Mouse (Mus musculus): ENCODE measurements around the gene March1. TPM values are rescaled to one million over a fixed set of nuclear protein-coding genes. Genes with fewer than 3 reads are reported as not detected.

March1 gene
- total and polyA plus RNA-seq, 2 experiments from 2014 or later, result 42.8 to 47.5 TPM

DNA sequence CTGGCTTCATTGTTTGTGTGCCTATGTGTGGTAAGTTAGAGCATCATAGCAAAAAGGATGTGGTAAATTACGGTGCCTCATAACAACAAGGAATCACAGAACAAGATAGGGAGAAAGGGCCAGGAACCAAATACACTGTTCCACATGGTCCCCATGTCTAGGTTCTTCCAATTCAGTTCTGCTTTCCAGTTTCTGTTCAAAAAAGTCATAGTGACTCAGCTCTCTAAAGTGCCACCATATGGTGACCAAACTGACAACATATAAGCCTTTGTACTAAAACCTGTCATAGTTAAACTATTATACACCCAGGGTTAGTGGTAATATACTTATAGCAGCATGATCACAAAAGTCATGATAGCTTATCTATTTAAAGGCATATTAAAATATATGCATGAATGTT is 28.2 kb downstream of the March1 start:
- 91% methylated on average over 1 of the region's 1 CpGs for WGBS
- no peaks in the 10 kb centered on the region for H3K9me3 ChIP-seq (ENCODE audit: low read length)
- no peak for DNase-seq (ENCODE audit: low spot score)
- H3K9ac ChIP-seq (replicated peaks; ENCODE audit: low read length), result no peak overlapping the region
- no peaks in the 10 kb centered on the region for H3K27me3 ChIP-seq (ENCODE audit: insufficient read depth, low read length)
- no peak overlapping the region for H3K4me3 ChIP-seq (ENCODE audit: low read length)
- ATAC-seq, result no peak
- no peak for TF ChIP-seq CTCF (IDR thresholded peaks at IDR 0.05; ENCODE audit: low read depth)
- no peak overlapping the region for H3K27ac ChIP-seq
- H3K36me3 ChIP-seq (ENCODE audit: insufficient read depth, low read length), result no peaks in the 10 kb centered on the region
- H3K4me2 ChIP-seq (ENCODE audit: low read depth, low read length), result no peak overlapping the region
- no peaks in the 10 kb centered on the region for H3K4me1 ChIP-seq (ENCODE audit: insufficient read depth, low read length)

DNA sequence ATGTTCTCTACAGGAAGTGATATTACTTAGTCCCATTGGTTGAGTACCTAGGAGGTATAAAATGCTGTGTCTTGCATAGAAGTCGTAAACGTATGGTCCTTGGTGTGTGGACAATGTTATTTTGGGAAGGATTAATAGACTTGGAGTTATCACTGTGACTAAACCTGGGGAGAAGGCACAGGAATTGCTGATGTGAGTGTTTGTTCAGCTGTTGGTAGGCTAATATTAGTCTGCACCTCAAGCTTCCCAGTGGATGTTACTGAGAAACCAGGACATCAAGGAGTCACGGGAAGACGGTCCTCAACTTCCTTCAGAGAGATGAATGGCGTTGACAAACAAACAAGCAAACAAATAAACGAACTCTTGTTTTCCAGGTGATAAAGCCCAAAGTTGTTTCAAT is 38.2 kb downstream of the March1 start:
- DNase-seq (ENCODE audit: low spot score), result no peak
- no peak overlapping the region for H3K4me2 ChIP-seq (ENCODE audit: low read depth, low read length)
- 86% methylated on average over 6 of the region's 6 CpGs for WGBS
- no peak overlapping the region for H3K4me3 ChIP-seq (ENCODE audit: low read length)
- H3K9ac ChIP-seq (replicated peaks; ENCODE audit: low read length), result no peak overlapping the region
- no peak for ATAC-seq
- H3K36me3 ChIP-seq (ENCODE audit: insufficient read depth, low read length), result no peaks in the 10 kb centered on the region
- no peaks in the 10 kb centered on the region; the same call in 1 of the 2 replicates for H3K9me3 ChIP-seq (ENCODE audit: low read length)
- TF ChIP-seq CTCF (IDR thresholded peaks at IDR 0.05; ENCODE audit: low read depth), result no peak
- H3K4me1 ChIP-seq (ENCODE audit: insufficient read depth, low read length), result no peaks in the 10 kb centered on the region
- H3K27me3 ChIP-seq (ENCODE audit: insufficient read depth, low read length), result no peaks in the 10 kb centered on the region
- H3K27ac ChIP-seq, result no peak overlapping the region

DNA sequence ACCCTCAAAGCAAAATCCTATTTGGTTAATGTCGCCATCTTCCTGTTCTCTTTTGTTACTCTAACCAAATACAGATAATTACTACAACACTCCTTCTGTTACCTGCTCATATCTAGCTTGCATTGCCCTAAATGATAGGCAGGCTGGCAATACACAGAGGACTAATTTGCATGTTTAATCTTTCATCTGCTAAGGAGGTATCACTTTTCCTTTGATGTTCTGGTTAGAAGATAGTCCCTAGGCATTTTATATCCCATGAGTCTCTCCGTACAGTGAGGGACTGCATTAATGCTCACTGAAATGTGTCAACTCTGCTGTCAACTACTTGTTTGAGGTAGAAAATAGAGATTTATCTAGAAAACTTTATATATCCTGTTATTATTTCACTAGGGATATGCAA is 44.2 kb downstream of the March1 start:
- H3K36me3 ChIP-seq (ENCODE audit: insufficient read depth, low read length), result no peaks in the 10 kb centered on the region
- H3K9ac ChIP-seq (replicated peaks; ENCODE audit: low read length), result no peak overlapping the region
- no peak for TF ChIP-seq CTCF (IDR thresholded peaks at IDR 0.05; ENCODE audit: low read depth)
- no peak overlapping the region for H3K4me3 ChIP-seq (ENCODE audit: low read length)
- no peak overlapping the region for H3K27ac ChIP-seq
- DNase-seq (ENCODE audit: low spot score) (no peak), ATAC-seq (no peak)
- no peak overlapping the region for H3K4me2 ChIP-seq (ENCODE audit: low read depth, low read length)
- 75% methylated on average over 2 of the region's 2 CpGs for WGBS
- no peaks in the 10 kb centered on the region for H3K27me3 ChIP-seq (ENCODE audit: insufficient read depth, low read length)
- no peaks in the 10 kb centered on the region; the same call in 1 of the 2 replicates for H3K9me3 ChIP-seq (ENCODE audit: low read length)
- H3K4me1 ChIP-seq (ENCODE audit: insufficient read depth, low read length), result no peaks in the 10 kb centered on the region

DNA sequence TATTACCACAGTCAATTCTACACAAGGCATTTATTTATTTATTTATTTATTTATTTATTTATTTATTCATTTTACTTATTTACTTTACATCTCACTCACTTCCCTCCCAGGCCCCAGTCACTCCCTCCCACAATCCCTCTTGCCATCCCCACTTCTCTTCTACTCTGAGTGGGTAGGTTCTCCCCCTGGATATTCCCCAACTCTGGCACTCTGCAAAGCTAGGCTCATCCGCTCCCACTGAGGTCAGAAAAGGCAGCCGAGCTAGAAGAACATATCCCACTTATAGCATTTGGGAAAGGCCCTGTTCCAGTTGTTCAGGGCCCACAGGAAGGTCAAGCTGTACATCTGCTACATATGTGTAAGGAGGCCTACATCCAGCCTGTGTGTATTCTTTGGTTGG is 48.1 kb downstream of the March1 start:
- Histone ChIP-seq H3K27me3 (ENCODE audit: insufficient read depth, low read length) (no peaks in the 10 kb centered on the region), H3K4me3 (ENCODE audit: low read length) (no peak overlapping the region), H3K9me3 (ENCODE audit: low read length) (no peaks in the 10 kb centered on the region), H3K9ac (replicated peaks; ENCODE audit: low read length) (no peak overlapping the region), H3K4me2 (ENCODE audit: low read depth, low read length) (no peak overlapping the region), H3K4me1 (ENCODE audit: insufficient read depth, low read length) (no peaks in the 10 kb centered on the region), H3K36me3 (ENCODE audit: insufficient read depth, low read length) (no peaks in the 10 kb centered on the region), H3K27ac (no peak overlapping the region)
- TF ChIP-seq CTCF (IDR thresholded peaks at IDR 0.05; ENCODE audit: low read depth), result no peak
- WGBS, result 90% methylated on average over 2 of the region's 2 CpGs
- no peak for DNase-seq (ENCODE audit: low spot score)
- ATAC-seq, result no peak

DNA sequence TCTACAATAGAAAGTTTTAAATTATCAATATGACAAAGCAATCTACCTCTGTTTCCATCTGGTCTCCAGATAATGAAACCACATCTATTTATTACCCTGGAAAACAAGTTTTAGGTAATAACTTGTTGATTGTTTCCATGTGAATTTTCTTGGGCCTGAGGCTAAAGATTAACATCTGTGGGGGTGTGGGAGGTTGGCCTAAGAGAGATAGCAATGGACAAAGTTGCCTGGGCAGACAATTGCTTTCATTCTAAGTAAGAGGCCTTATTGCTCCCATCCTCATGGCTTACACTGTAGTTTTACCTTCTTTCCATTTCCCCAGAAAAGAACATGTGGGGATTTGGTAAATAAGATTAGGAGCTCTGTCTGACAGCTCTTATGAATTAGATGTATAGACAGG is 125.4 kb downstream of the March1 start:
- Histone ChIP-seq H3K27me3 (ENCODE audit: insufficient read depth, low read length) (no peaks in the 10 kb centered on the region), H3K9me3 (ENCODE audit: low read length) (no peaks in the 10 kb centered on the region), H3K27ac (no peak overlapping the region), H3K9ac (replicated peaks; ENCODE audit: low read length) (no peak overlapping the region), H3K4me3 (ENCODE audit: low read length) (no peak overlapping the region), H3K4me1 (ENCODE audit: insufficient read depth, low read length) (no peaks in the 10 kb centered on the region), H3K36me3 (ENCODE audit: insufficient read depth, low read length) (no peaks in the 10 kb centered on the region), H3K4me2 (ENCODE audit: low read depth, low read length) (no peak overlapping the region)
- TF ChIP-seq CTCF (IDR thresholded peaks at IDR 0.05; ENCODE audit: low read depth), result no peak
- DNase-seq (ENCODE audit: low spot score) (no peak), ATAC-seq (no peak)

DNA sequence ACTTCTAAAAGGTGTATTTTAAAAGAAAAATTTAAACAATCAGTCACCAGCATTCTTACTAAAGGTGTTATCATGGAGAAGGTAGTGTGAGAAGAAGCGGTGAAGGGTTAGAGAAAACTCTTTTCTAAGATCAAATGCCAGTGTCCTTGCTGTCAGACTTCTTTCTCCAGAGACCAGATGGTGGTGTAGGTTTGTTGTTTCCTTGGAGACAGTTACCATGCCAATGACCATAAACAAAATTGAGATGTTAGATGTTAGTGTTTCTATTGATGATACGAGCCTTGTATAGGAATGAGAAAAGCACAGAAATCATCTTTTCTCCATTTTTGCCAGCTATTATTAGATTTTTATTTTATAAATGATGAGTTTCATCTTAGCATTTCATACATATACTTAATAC is 158.1 kb downstream of the March1 start:
- H3K36me3 ChIP-seq (ENCODE audit: insufficient read depth, low read length), result no peaks in the 10 kb centered on the region
- 55% methylated on average over 2 of the region's 2 CpGs for WGBS
- no peak overlapping the region for H3K4me3 ChIP-seq (ENCODE audit: low read length)
- H3K9ac ChIP-seq (replicated peaks; ENCODE audit: low read length), result no peak overlapping the region
- ATAC-seq (0 out of 2 replicates have a peak, but pooled peaks have one; percentile 29), DNase-seq (ENCODE audit: low spot score) (peak; percentile 12)
- no peak for TF ChIP-seq CTCF (IDR thresholded peaks at IDR 0.05; ENCODE audit: low read depth)
- H3K27me3 ChIP-seq (ENCODE audit: insufficient read depth, low read length), result no peaks in the 10 kb centered on the region
- no peaks in the 10 kb centered on the region for H3K9me3 ChIP-seq (ENCODE audit: low read length)
- H3K4me2 ChIP-seq (ENCODE audit: low read depth, low read length), result no peak overlapping the region
- no peak overlapping the region for H3K27ac ChIP-seq
- H3K4me1 ChIP-seq (ENCODE audit: insufficient read depth, low read length), result no peaks in the 10 kb centered on the region

DNA sequence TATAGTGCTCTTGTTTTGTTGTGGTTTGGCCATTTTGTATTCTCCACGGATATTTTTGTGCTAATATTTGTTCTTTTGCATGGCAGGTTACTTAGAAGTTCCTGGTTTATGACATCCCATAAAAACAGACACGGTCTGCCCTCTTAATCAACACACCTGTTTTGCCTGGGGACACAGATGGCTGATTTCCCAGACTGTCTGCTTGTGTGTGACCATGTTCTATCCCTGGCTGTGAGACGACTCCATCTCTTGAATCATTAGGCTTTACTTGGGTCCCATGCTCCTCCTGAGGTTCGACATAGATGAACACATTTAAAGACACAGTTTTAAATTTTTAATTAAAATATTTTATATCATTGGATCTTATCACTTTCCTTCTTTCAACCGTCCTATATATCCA is 163.5 kb downstream of the March1 start:
- WGBS, result 61% methylated on average over 5 of the region's 5 CpGs
- DNase-seq (ENCODE audit: low spot score) (peak; percentile 33), ATAC-seq (peak; percentile 47; the same call in 1 of the 2 replicates)

More for the DNA sequence above, 163.5 kb downstream of the March1 start:
- no peak overlapping the region for H3K4me3 ChIP-seq (ENCODE audit: low read length)
- no peaks in the 10 kb centered on the region for H3K4me1 ChIP-seq (ENCODE audit: insufficient read depth, low read length)
- H3K27ac ChIP-seq, result no peak overlapping the region
- no peak overlapping the region for H3K9ac ChIP-seq (replicated peaks; ENCODE audit: low read length)
- no peaks in the 10 kb centered on the region for H3K27me3 ChIP-seq (ENCODE audit: insufficient read depth, low read length)
- no peak overlapping the region for H3K4me2 ChIP-seq (ENCODE audit: low read depth, low read length)
- no peaks in the 10 kb centered on the region for H3K9me3 ChIP-seq (ENCODE audit: low read length)
- no peak for TF ChIP-seq CTCF (IDR thresholded peaks at IDR 0.05; ENCODE audit: low read depth)
- H3K36me3 ChIP-seq (ENCODE audit: insufficient read depth, low read length), result no peaks in the 10 kb centered on the region
